Mouse (Mus musculus) forebrain, postnatal 0 days (tissue): ENCODE measurements around the gene Krt33b. TPM values are rescaled to one million over a fixed set of nuclear protein-coding genes. Genes with fewer than 3 reads are reported as not detected.

ENCODE experiments used
- ATAC-seq: fragments of 200-750 bp; cut with Nextera tagmentation; 2 replicates; pipeline ENCODE4 v1.8.0; 2017; ENCODE audit warnings: mild to moderate bottlenecking, moderate library complexity
- DNase-seq: peaks from one replicate; pipeline ENCODE4 v3.0.0-alpha.2; 2015
- H3K27ac ChIP-seq: fragments of 300-500 bp; sonication (generic); 2 replicates; pipeline ENCODE4 v1.5.1; 2014; ENCODE audit warnings: low read depth, mild to moderate bottlenecking, antibody characterized with exemption, low read length, moderate library complexity, mixed read lengths
- H3K27me3 ChIP-seq: fragments of 300-500 bp; sonication (generic); 2 replicates; pipeline ENCODE4 v1.6.1; 2014; ENCODE audit warnings: mild to moderate bottlenecking, low read length, mixed read lengths; ENCODE audit not compliant: insufficient read depth
- H3K36me3 ChIP-seq: fragments of 300-500 bp; sonication (generic); 2 replicates; pipeline ENCODE4 v1.6.1; 2014; ENCODE audit warnings: mild to moderate bottlenecking, moderate library complexity; ENCODE audit not compliant: insufficient read depth
- H3K4me1 ChIP-seq: fragments of 300-500 bp; sonication (generic); 2 replicates; pipeline ENCODE4 v1.6.1; 2014; ENCODE audit warnings: antibody characterized with exemption; ENCODE audit not compliant: insufficient read depth
- H3K4me2 ChIP-seq: fragments of 300-500 bp; sonication (generic); 2 replicates; pipeline ENCODE4 v1.6.1; 2014; ENCODE audit warnings: low read depth, mild to moderate bottlenecking, moderate library complexity
- H3K4me3 ChIP-seq: fragments of 300-500 bp; sonication (generic); 2 replicates; pipeline ENCODE4 v1.5.1; 2014; ENCODE audit warnings: low read depth, low read length, mixed read lengths
- H3K9ac ChIP-seq: fragments of 300-500 bp; sonication (generic); 2 replicates; pipeline ENCODE4 v1.6.1; 2014; ENCODE audit warnings: mild to moderate bottlenecking
- H3K9me3 ChIP-seq: fragments of 300-500 bp; sonication (generic); 2 replicates; pipeline ENCODE4 v1.6.1; 2016; ENCODE audit warnings: low read length
- CTCF ChIP-seq: sonication (generic); IDR thresholded peaks from 2 replicates; pipeline ENCODE4 v1.5.1; 2016; ENCODE audit warnings: antibody characterized with exemption, control low read depth, low read depth
- WGBS: fragments of 180-500 bp; shearing (Covaris S2); extraction: QIAGEN DNeasy Blood & Tissue Kit; methylation state at CpG from one replicate; pipeline ENCODE4 v1.1.7; 2014; 5-methylcytosine and 5-hydroxymethylcytosine counted together
- polyA plus RNA-seq: library from polyadenylated mRNA; unstranded; fragments of >200 nt; fragmentation: Nextera tagmentation; extraction: Ambion mirVana; gene quantifications from 2 replicates; pipeline ENCODE4 v1.2.1, GENCODE M21; 2015
- total RNA-seq: library from RNA; depleted of rRNA; stranded (reverse); fragments of >200 nt; gene quantifications from 2 replicates; pipeline ENCODE4 v1.2.3, GENCODE M21; 2014; rRNA removed

The Krt33b gene
- total and polyA plus RNA-seq, 2 experiments from 2014 or later = not detected

DNA sequence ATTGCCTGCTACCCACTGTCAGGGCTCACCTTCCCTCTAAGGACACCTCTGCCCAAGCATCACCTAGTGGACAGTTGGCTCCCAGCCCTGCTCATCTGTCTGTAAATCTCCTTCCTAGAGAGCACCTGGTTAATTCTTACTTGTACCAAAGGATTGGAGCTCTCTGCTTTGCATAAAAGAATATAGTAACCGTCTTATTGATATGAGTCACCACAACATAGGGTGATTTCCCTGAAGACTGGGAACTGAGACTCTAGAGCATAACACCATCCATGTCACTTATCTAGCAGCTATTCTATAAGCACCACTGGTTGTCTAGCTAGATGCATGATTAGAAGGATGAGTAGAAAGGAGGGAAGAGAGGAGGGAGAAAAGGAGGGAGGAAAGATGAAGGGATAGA is 46.2 kb downstream of the Krt33b start:
- no peak overlapping the region for H3K9ac ChIP-seq
- H3K27ac ChIP-seq = no peak overlapping the region
- H3K4me3 ChIP-seq = no peak overlapping the region
- H3K9me3 ChIP-seq = no peaks in the 10 kb centered on the region
- no peak overlapping the region for H3K4me2 ChIP-seq
- H3K4me1 ChIP-seq = no peaks in the 10 kb centered on the region
- no peaks in the 10 kb centered on the region for H3K36me3 ChIP-seq
- WGBS = 94% methylated on average over 1 of the region's 1 CpGs
- ATAC-seq (no peak), DNase-seq (no peak)
- no peak for TF ChIP-seq CTCF
- H3K27me3 ChIP-seq = no peaks in the 10 kb centered on the region

DNA sequence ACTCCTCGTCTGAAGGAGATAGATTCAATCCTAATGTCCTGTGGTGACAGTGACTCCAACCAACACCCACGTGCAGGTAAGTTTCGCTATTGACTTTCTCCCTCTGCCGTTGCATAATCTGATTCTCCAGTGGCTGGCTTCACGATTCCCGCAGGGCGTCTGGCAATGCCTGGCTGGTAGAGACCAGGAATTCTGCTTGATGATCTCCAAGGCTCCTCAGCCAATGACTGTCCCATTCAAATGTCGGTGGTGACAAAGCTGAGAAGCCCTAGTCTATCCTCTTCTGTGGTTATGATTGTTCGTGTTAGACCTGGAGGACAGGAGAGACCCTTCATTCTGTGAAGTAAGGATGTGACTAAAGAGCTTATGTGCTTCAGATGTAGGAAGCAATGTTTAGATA is 46.9 kb downstream of the Krt33b start:
- no peak for TF ChIP-seq CTCF
- WGBS = 90% methylated on average over 9 of the region's 9 CpGs
- no peaks in the 10 kb centered on the region for H3K4me1 ChIP-seq
- no peaks in the 10 kb centered on the region for H3K9me3 ChIP-seq
- H3K9ac ChIP-seq = no peak overlapping the region
- H3K27ac ChIP-seq = no peak overlapping the region
- no peaks in the 10 kb centered on the region for H3K27me3 ChIP-seq
- H3K4me3 ChIP-seq = no peak overlapping the region
- ATAC-seq (no peak), DNase-seq (no peak)
- no peaks in the 10 kb centered on the region for H3K36me3 ChIP-seq
- H3K4me2 ChIP-seq = no peak overlapping the region

DNA sequence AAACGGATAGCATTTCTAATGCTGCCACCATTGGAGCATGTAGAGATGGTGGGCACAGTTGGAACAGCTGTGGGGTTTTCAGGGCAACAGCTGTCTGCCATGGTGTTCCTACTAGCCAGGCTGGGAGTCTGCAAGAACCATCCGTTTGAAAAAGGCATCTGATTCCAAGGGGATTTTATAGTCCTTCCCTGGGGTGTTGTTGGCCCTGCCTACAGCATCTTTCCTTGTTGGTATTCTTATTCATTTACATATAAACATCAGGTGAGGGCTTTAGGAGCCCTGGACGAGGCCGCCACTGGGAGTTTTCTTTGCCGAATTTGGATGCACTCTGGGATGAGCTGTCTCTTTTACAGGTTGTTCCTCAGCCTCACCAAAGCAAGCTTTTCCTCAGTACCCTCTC is 50.7 kb downstream of the Krt33b start, which contains the start of gene Krtap29-1:
Gene Krtap29-1, minus strand, starts transcription at position 101 of the 400 bp plus-strand sequence.
- no peak within 1 kb of the TSS for H3K4me2 ChIP-seq
- no peak for TF ChIP-seq CTCF
- H3K27me3 ChIP-seq = no peaks in the 10 kb centered on the region
- no peak within 1 kb of the TSS for H3K9ac ChIP-seq
- H3K4me1 ChIP-seq = no peaks in the 10 kb centered on the region
- no peak within 1 kb of the TSS for H3K4me3 ChIP-seq
- H3K9me3 ChIP-seq = no peaks in the 10 kb centered on the region
- WGBS = 72% methylated on average over 5 of the region's 5 CpGs
- ATAC-seq (no peak), DNase-seq (no peak)
- H3K36me3 ChIP-seq = no peaks in the 10 kb centered on the region
- no peak within 1 kb of the TSS for H3K27ac ChIP-seq

Other genes starting within 250 kb of the Krt33b start
Only the 30 nearest of the 34 such genes appear.
- not detected in 2 replicates for gene Gm11569, start 230.9 kb downstream of the Krt33b start, total RNA-seq
- not detected in 2 replicates for gene Gm11569, start 230.9 kb downstream of the Krt33b start, polyA plus RNA-seq
- gene Gm11554, start 225.4 kb downstream of the Krt33b start, total RNA-seq = not detected in 2 replicates
- gene Gm11554, start 225.4 kb downstream of the Krt33b start, polyA plus RNA-seq = not detected in 2 replicates
- 0.33 TPM in 1 of 2 replicates, not detected in the other for gene Krtap4-13, start 220.0 kb downstream of the Krt33b start, total RNA-seq
- not detected in 2 replicates for gene Krtap4-13, start 220.0 kb downstream of the Krt33b start, polyA plus RNA-seq
- not detected in 2 replicates for gene Gm11564, start 214.2 kb downstream of the Krt33b start, total RNA-seq
- gene Gm11564, start 214.2 kb downstream of the Krt33b start, polyA plus RNA-seq = not detected in 2 replicates
- not detected in 2 replicates for gene 2300003K06Rik, start 191.8 kb downstream of the Krt33b start, total RNA-seq
- not detected in 2 replicates for gene 2300003K06Rik, start 191.8 kb downstream of the Krt33b start, polyA plus RNA-seq
- gene Krtap4-16, start 178.3 kb downstream of the Krt33b start, total RNA-seq = not detected in 2 replicates
- gene Krtap4-16, start 178.3 kb downstream of the Krt33b start, polyA plus RNA-seq = not detected in 2 replicates
- not detected in 2 replicates for gene Gm11568, start 172.0 kb downstream of the Krt33b start, total RNA-seq
- not detected in 2 replicates for gene Gm11568, start 172.0 kb downstream of the Krt33b start, polyA plus RNA-seq
- not detected in 2 replicates for gene Gm11559, start 165.4 kb downstream of the Krt33b start, total RNA-seq
- gene Gm11559, start 165.4 kb downstream of the Krt33b start, polyA plus RNA-seq = not detected in 2 replicates
- gene Krtap9-1, start 156.5 kb downstream of the Krt33b start, total RNA-seq = not detected in 2 replicates
- not detected in 2 replicates for gene Krtap9-1, start 156.5 kb downstream of the Krt33b start, polyA plus RNA-seq
- not detected in 2 replicates for gene Gm11567, start 150.7 kb downstream of the Krt33b start, total RNA-seq
- gene Gm11567, start 150.7 kb downstream of the Krt33b start, polyA plus RNA-seq = not detected in 2 replicates
- gene Krtap31-1, start 121.9 kb downstream of the Krt33b start, total RNA-seq = not detected in 2 replicates
- not detected in 2 replicates for gene Krtap31-1, start 121.9 kb downstream of the Krt33b start, polyA plus RNA-seq
- not detected in 2 replicates for gene Gm11565, start 115.1 kb downstream of the Krt33b start, total RNA-seq
- gene Gm11565, start 115.1 kb downstream of the Krt33b start, polyA plus RNA-seq = not detected in 2 replicates
- not detected in 2 replicates for gene Krtap31-2, start 93.6 kb downstream of the Krt33b start, total RNA-seq
- gene Krtap31-2, start 93.6 kb downstream of the Krt33b start, polyA plus RNA-seq = not detected in 2 replicates
- not detected in 2 replicates for gene Krtap9-5, start 81.4 kb downstream of the Krt33b start, total RNA-seq
- not detected in 2 replicates for gene Krtap9-5, start 81.4 kb downstream of the Krt33b start, polyA plus RNA-seq
- not detected in 2 replicates for gene Krtap29-1, start 50.8 kb downstream of the Krt33b start, total RNA-seq
- not detected in 2 replicates for gene Krtap29-1, start 50.8 kb downstream of the Krt33b start, polyA plus RNA-seq
- not detected in 2 replicates for gene Krtap16-1, start 43.3 kb downstream of the Krt33b start, total RNA-seq
- gene Krtap16-1, start 43.3 kb downstream of the Krt33b start, polyA plus RNA-seq = not detected in 2 replicates
- gene Krtap17-1, start 35.9 kb downstream of the Krt33b start, total RNA-seq = not detected in 2 replicates
- 0.26 and 0.98 TPM in 2 replicates for gene Krtap17-1, start 35.9 kb downstream of the Krt33b start, polyA plus RNA-seq
- gene Krt33a, start 13.7 kb downstream of the Krt33b start, total RNA-seq = 0.15 TPM in 1 of 2 replicates, not detected in the other
- gene Krt33a, start 13.7 kb downstream of the Krt33b start, polyA plus RNA-seq = not detected in 2 replicates
- gene Krt34, start 11.7 kb upstream of the Krt33b start, total RNA-seq = not detected in 2 replicates
- gene Krt34, start 11.7 kb upstream of the Krt33b start, polyA plus RNA-seq = 0.10 TPM in 1 of 2 replicates, not detected in the other
- not detected in 2 replicates for gene Krt31, start 20.7 kb upstream of the Krt33b start, total RNA-seq
- not detected in 2 replicates for gene Krt31, start 20.7 kb upstream of the Krt33b start, polyA plus RNA-seq
- gene Krt32, start 58.4 kb upstream of the Krt33b start, total RNA-seq = not detected in 2 replicates
- gene Krt32, start 58.4 kb upstream of the Krt33b start, polyA plus RNA-seq = not detected in 2 replicates
- not detected in 2 replicates for gene Krt35, start 66.4 kb upstream of the Krt33b start, total RNA-seq
- gene Krt35, start 66.4 kb upstream of the Krt33b start, polyA plus RNA-seq = not detected in 2 replicates
- not detected in 2 replicates for gene Krt36, start 75.8 kb upstream of the Krt33b start, total RNA-seq
- gene Krt36, start 75.8 kb upstream of the Krt33b start, polyA plus RNA-seq = not detected in 2 replicates
- gene Krt13, start 91.7 kb upstream of the Krt33b start, total RNA-seq = not detected in 2 replicates
- gene Krt13, start 91.7 kb upstream of the Krt33b start, polyA plus RNA-seq = 0.31 TPM in 1 of 2 replicates, not detected in the other
- not detected in 2 replicates for gene Krt15, start 106.1 kb upstream of the Krt33b start, total RNA-seq
- gene Krt15, start 106.1 kb upstream of the Krt33b start, polyA plus RNA-seq = 0.17 and 0.47 TPM in 2 replicates
- 5.8 and 6.5 TPM in 2 replicates for gene Krt19, start 118.8 kb upstream of the Krt33b start, total RNA-seq
- gene Krt19, start 118.8 kb upstream of the Krt33b start, polyA plus RNA-seq = 3.8 and 7.0 TPM in 2 replicates
- not detected in 2 replicates for gene Krt9, start 163.4 kb upstream of the Krt33b start, total RNA-seq
- 0.06 TPM in 1 of 2 replicates, not detected in the other for gene Krt9, start 163.4 kb upstream of the Krt33b start, polyA plus RNA-seq
- gene Krt14, start 177.7 kb upstream of the Krt33b start, total RNA-seq = 0.14 and 0.15 TPM in 2 replicates
- gene Krt14, start 177.7 kb upstream of the Krt33b start, polyA plus RNA-seq = 0.63 and 0.88 TPM in 2 replicates
- gene Krt16, start 219.0 kb upstream of the Krt33b start, total RNA-seq = not detected in 2 replicates
- gene Krt16, start 219.0 kb upstream of the Krt33b start, polyA plus RNA-seq = not detected in 2 replicates
- 0.31 TPM in 1 of 2 replicates, not detected in the other for gene Krt17, start 231.2 kb upstream of the Krt33b start, total RNA-seq
- gene Krt17, start 231.2 kb upstream of the Krt33b start, polyA plus RNA-seq = 0.47 and 0.51 TPM in 2 replicates